Mouse (Mus musculus) small intestine, adult 2 months (tissue): ENCODE data around the gene Maml2. TPM values are rescaled to one million over a fixed set of nuclear protein-coding genes. Genes with fewer than 3 reads are reported as not detected.
A peak's percentile ranks its signal among the peaks of the same experiment; 100 is the strongest.

ENCODE experiments used
- H3K27ac ChIP-seq: fragments of 200-500 bp; 2 replicates; pipeline ENCODE4 v1.5.1; 2012; ENCODE audit warnings: low read depth, low read length, control low read depth, inconsistent platforms; ENCODE audit not compliant: insufficient read depth
- H3K27me3 ChIP-seq: fragments of 200-500 bp; 2 replicates; pipeline ENCODE4 v1.6.1; 2012; ENCODE audit warnings: mild to moderate bottlenecking, moderate library complexity, low read length, inconsistent platforms; ENCODE audit not compliant: control insufficient read depth, insufficient read depth
- H3K36me3 ChIP-seq: fragments of 200-500 bp; 2 replicates; pipeline ENCODE4 v1.6.1; 2012; ENCODE audit warnings: mild to moderate bottlenecking, low read length, control low read depth, inconsistent platforms; ENCODE audit not compliant: control insufficient read depth, insufficient read depth
- H3K4me1 ChIP-seq: fragments of 200-500 bp; 2 replicates; pipeline ENCODE4 v1.6.1; 2012; ENCODE audit warnings: low read length, inconsistent platforms, mixed read lengths; ENCODE audit not compliant: control insufficient read depth, insufficient read depth, insufficient read length
- H3K4me3 ChIP-seq: fragments of 200-500 bp; 2 replicates; pipeline ENCODE4 v1.5.1; 2012; ENCODE audit warnings: low read depth, mild to moderate bottlenecking, control low read depth, inconsistent platforms, low read length, moderate library complexity
- CTCF ChIP-seq: fragments of 200-500 bp; IDR thresholded peaks from 2 replicates; pipeline ENCODE4 v1.5.1; 2012; ENCODE audit warnings: low read depth, mild to moderate bottlenecking, control low read depth, inconsistent platforms, low read length, moderate library complexity, mixed read lengths; ENCODE audit not compliant: insufficient replicate concordance, insufficient read length; ENCODE audit errors: extremely low read depth
- POLR2A ChIP-seq: fragments of 200-500 bp; IDR thresholded peaks from 2 replicates; pipeline ENCODE4 v1.6.1; 2012; ENCODE audit warnings: low read depth, mild to moderate bottlenecking, control low read depth, inconsistent platforms, low read length, moderate library complexity
- WGBS: fragments of 180-500 bp; shearing (Covaris S2); methylation state at CpG from one replicate; pipeline ENCODE4 v1.1.7; 2018; 5-methylcytosine and 5-hydroxymethylcytosine counted together
- polyA plus RNA-seq: library from polyadenylated mRNA; depleted of rRNA; stranded (reverse); fragments of >200 nt; gene quantifications from 2 replicates; pipeline ENCODE4 v1.2.3, GENCODE M21; 2012

Gene Maml2
- polyA plus RNA-seq, 1 experiment = 2.8 TPM

- TF ChIP-seq CTCF (no peak), POLR2A (no peak)
- Histone ChIP-seq H3K27ac (peak overlapping the region; percentile 13; the same call in 1 of the 2 replicates), H3K4me1 (peaks cover 13% of the 10 kb centered on the region), H3K36me3 (no peaks in the 10 kb centered on the region), H3K4me3 (no peak overlapping the region), H3K27me3 (no peaks in the 10 kb centered on the region)
- 72% methylated on average over 6 of the region's 6 CpGs for WGBS
These were observed 171.0 kb downstream of the Maml2 start for GRCm38 (mm10) chr9:13468778-13469177.

- TF ChIP-seq CTCF (no peak), POLR2A (no peak)
- H3K36me3 ChIP-seq = no peaks in the 10 kb centered on the region
- H3K4me1 ChIP-seq = peaks cover 13% of the 10 kb centered on the region
- no peak overlapping the region for H3K4me3 ChIP-seq
- 63% methylated on average over 7 of the region's 7 CpGs for WGBS
- H3K27me3 ChIP-seq = no peaks in the 10 kb centered on the region
- no peak overlapping the region; the same call in 1 of the 2 replicates for H3K27ac ChIP-seq
These were observed 172.3 kb downstream of the Maml2 start for GRCm38 (mm10) chr9:13470013-13470412.

DNA sequence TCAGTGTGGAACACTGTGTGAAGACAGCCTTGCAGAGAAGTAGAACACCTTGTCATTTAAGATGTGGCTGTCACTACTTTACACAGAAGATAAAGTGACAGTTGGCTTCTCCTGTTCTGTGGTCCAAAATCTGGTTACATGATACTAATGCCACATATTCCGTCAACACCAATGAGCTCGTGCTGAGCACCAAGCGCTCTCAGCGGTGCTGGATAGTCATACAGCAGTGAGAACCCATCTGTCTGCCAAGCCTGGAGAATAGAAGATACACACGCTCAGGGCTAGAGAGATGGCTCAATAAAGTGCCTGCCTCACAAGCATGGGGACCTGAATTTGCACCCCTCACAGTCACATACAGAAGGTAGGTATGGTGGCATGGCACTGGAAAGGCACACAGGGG, 177.2 kb downstream of the Maml2 start:
- no peak overlapping the region for H3K27ac ChIP-seq
- no peaks in the 10 kb centered on the region for H3K4me1 ChIP-seq
- H3K36me3 ChIP-seq = no peaks in the 10 kb centered on the region
- WGBS = 92% methylated on average over 5 of the region's 5 CpGs
- H3K27me3 ChIP-seq = no peaks in the 10 kb centered on the region
- TF ChIP-seq POLR2A = no peak
- TF ChIP-seq CTCF = no peak
- no peak overlapping the region for H3K4me3 ChIP-seq

GRCm38 (mm10) chr9:13479275-13479674, 181.5 kb downstream of the Maml2 start:
- Histone ChIP-seq H3K36me3 (no peaks in the 10 kb centered on the region), H3K4me3 (no peak overlapping the region), H3K27me3 (no peaks in the 10 kb centered on the region), H3K27ac (no peak overlapping the region), H3K4me1 (no peaks in the 10 kb centered on the region)
- no peak for TF ChIP-seq POLR2A
- no peak for TF ChIP-seq CTCF
- 62% methylated on average over 4 of the region's 4 CpGs for WGBS

DNA sequence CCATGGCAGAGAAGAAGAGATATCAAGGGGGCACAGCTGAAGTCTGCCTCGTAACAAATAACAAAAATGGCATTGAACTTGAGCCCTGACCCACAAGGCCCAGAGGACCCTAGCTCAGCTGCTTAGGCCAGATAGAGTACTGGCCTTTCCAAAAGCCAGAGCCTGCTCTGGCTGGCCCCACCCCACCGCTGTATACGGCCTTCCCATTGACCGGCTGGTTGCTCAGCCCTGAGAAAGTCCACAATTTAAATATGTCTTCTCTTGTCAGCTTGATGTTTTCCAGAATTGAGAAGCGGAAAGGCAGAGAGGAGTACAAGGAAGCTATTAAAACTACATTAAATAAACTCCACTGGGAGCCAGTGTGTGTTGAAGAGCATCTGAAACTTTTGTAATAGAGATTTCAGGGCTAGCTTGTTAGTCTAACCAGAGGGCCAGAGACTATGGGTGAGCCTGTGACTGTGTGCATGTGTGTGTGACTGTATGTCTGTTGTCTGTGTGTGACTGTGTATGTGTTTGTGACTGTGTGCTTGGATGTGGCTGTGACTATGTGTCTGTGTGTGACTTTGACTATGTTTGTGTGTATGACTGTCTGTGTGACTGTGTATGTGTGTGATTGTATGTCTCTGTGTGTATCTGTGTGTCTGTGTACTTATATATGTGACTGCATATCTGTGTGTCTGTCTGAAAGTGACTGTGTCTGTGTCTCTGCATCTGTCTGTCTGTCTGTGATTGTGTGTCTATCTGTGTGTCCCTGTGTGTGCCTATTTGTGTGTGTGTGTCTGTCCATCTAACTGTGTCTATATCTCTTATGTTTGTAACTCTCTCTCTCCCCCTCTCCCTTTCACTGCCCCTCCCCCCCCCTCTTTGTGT, 185.7 kb downstream of the Maml2 start:
- H3K4me3 ChIP-seq = no peak overlapping the region
- no peaks in the 10 kb centered on the region for H3K27me3 ChIP-seq
- no peaks in the 10 kb centered on the region for H3K36me3 ChIP-seq
- H3K4me1 ChIP-seq = no peaks in the 10 kb centered on the region
- TF ChIP-seq CTCF (no peak), POLR2A (no peak)
- WGBS = 68% methylated on average over 5 of the region's 5 CpGs
- H3K27ac ChIP-seq = no peak overlapping the region

GRCm38 (mm10) chr9:13484267-13485240, 186.8 kb downstream of the Maml2 start:
- H3K4me3 ChIP-seq = no peak overlapping the region

GRCm38 (mm10) chr9:13485914-13486313, 188.2 kb downstream of the Maml2 start:
- no peak for TF ChIP-seq CTCF
- TF ChIP-seq POLR2A = no peak
- Histone ChIP-seq H3K36me3 (no peaks in the 10 kb centered on the region), H3K27me3 (no peaks in the 10 kb centered on the region; the same call in 1 of the 2 replicates), H3K4me3 (no peak overlapping the region), H3K4me1 (no peaks in the 10 kb centered on the region), H3K27ac (no peak overlapping the region)
- WGBS = 65% methylated on average over 1 of the region's 1 CpGs

More at GRCm38 (mm10) chr9:13484267-13485240, 186.8 kb downstream of the Maml2 start:
- Histone ChIP-seq H3K4me1 (no peaks in the 10 kb centered on the region), H3K27me3 (no peaks in the 10 kb centered on the region; the same call in 1 of the 2 replicates), H3K36me3 (no peaks in the 10 kb centered on the region), H3K27ac (peak overlapping the region; percentile 2; the same call in 1 of the 2 replicates)
- TF ChIP-seq CTCF = no peak
- TF ChIP-seq POLR2A = no peak
- WGBS = 55% methylated on average over 12 of the region's 12 CpGs
